Mouse (Mus musculus) heart, postnatal 10 days (tissue): ENCODE results near the gene Cstb. TPM values are rescaled to one million over a fixed set of nuclear protein-coding genes. Genes with fewer than 3 reads are reported as not detected.

Experiments
- DNase-seq, 2 experiments: peaks; one replicate each; pipeline ENCODE4 v3.0.0; 2021
- intact Hi-C: fragments of 180-260 bp; cut with DNase I; formaldehyde crosslinking; loops from one replicate; pipeline ENCODE4 v1.15.1; 2025
- total RNA-seq, 2 experiments: library from RNA; stranded (reverse); gene quantifications; 2 replicates each; pipeline ENCODE4 v1.2.3; 2021

Cstb gene
- 10 to 100 TPM; 41.6 to 42.7 TPM for total RNA-seq

DNA sequence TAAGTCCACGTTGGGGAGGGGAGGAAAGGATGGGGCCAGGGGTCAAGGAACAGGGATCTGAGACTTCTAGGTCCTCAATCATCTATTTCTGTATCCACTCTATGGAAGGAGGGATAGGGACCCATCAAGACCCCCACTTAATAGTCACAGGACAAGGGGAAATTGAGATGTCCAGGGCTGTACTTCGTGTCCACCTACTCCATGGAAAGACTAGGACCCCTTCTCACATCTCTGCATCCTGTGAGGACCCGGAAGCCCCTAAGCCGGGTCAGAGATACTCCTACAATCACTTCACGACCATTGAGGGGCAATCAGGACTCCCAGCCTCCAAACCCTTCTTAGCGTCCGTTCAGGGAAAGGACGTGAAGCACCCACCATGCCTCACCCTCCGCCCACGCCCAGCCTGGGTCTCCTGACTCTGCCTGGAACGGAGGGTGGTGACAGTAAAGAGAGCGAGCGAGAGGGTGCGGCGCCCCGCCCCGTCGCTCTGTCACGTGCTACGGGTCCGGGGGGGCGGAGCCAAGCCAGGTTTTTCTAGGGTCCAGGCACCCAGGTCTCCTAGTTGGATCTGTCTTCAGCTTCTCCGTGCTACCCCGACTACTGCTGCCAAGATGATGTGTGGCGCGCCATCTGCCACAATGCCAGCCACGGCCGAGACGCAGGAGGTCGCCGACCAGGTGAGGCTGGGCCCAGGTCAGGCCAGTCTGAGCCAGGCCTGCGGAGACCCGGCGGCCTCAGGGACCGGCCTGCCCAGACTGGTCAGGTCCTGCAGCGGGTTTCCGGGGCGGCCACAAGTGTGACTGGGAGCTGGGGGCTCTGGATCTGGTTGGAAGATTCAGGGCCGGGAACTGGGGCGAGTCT is at the start of gene Cstb:
Cstb (plus strand) TSS at position 489 of the 861 bp plus-strand sequence.
- intact Hi-C loops = no loop called here

DNA sequence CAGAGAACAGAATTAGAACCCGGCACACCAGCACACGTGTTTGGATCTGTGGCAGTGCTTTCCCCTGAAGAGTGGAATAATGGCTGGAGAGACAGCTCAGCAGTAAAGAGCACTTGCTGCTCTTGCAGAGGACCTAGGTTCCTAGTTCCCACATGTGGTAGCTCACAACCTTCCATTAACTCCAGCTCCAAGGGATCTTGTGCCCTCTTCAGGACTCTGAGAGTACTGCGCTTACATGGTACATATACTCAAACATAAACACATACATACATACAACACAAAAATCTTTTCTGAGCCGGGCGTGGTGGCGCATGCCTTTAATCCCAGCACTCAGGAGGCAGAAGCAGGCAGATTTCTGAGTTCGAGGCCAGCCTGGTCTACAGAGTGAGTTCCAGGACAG is 47.0 kb upstream of the Cstb start:
- intact Hi-C loops = no loop called here
- no peak for DNase-seq

More for the DNA sequence above, at the start of gene Cstb:
- DNase-seq = peak; percentile 85 to 87

DNA sequence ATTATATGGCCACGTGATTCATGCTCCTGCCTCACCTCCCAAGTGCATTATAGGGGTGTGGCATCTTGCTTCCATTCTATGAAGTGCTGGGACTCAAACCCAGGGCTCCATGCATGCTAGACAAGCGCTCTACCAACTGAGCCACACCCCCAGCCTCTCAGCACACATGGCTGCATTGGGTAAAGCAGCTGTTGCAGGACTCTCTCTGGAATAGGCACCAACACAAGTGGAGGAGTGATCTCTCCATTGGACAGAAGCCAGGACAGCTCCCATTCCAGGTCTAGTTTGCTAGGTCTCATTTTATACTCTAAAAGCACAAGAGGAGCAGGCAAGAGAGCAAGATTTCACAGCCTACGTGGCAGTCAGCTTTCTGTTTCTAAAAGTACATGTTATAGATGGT is 41.9 kb upstream of the Cstb start:
- no peak for DNase-seq
- intact Hi-C loops = no loop called here

DNA sequence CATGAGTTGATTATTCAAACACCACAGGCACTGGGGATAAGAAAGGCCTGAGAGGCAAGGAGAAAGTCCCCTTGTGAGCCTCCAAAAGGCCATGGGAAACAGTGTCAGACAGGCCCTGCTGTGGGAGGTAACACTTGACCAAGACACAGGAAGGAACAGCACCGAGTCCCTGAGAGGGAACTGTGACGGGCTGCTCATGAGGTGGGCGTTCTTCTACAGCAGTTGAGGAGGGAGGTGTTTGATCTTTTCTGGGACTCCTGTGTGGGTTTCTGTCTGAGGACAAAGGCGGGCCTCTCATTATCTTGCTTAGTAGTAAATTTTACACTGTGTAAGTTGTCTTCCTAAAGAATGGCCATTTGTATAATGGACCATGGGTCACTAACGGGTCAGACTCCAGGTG is 39.9 kb upstream of the Cstb start:
- intact Hi-C loops = no loop called here

DNA sequence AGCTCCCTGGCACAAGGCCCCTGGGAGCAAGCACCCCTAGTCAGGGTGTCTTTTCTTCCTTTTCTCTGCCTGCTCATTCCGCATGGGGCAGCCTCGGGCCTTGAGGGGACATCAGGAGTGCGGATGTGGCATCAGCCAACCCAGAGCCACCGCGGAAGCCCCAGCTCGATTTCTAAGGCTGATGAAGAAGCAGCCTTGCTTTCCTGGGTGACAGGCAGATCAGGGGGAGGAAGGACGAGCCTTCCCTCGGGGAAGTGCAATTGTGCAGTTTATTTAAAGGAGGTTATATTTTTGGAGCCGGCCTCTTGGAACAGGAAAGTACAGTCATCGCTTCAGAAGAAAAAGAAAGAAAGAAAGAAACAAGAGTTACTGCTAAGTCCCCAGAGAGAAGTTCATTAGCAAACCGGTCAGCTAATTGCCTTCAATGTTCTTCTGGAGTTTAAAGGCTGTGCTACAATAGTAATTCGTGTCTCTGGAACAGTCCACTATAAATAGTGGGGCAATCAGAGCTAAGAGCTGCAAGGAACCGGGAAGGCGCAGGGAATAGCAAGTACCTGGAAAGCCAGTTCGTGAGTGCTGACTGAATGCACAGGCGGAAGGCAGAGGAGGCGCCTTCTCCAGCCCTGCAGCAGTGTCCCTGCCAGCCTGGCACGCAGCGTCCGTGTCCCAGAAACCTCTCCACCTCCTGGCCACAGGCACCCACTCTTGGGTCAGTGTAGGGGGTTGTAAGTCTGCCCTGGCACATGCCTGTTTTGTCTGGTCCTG is 37.1 kb upstream of the Cstb start:
- peak; percentile 28 to 43 for DNase-seq
- intact Hi-C loops = no loop called here

More for the DNA sequence above, 39.9 kb upstream of the Cstb start:
- DNase-seq = no peak

DNA sequence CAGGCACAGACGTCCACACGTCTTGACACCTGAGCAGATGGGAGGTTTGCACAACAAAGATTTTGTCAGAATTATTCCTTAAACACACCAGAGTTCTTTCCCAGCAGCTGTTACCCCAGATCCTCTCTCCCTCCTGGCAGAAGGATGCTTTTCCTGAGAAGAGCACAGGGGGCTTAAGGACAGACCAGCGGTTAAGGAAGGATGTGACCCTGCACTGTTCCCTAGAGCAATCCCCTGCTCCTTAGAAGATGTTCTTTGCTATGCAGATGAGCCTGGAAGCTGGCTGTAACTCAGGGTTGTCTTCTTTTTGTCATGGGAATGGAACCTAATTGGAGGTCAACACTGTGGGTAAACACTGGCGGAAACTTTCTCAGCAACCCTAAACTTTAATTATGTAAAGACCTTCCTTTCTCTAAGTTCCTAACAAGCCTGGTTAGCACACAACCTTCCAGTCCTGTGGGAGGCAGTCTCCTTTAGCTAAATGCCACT is 34.4 kb upstream of the Cstb start:
- intact Hi-C loops = loop anchor here (5.0 kb wide), 1 partner anchor 39 kb away; the partner anchor contains the start of gene Agpat3

DNA sequence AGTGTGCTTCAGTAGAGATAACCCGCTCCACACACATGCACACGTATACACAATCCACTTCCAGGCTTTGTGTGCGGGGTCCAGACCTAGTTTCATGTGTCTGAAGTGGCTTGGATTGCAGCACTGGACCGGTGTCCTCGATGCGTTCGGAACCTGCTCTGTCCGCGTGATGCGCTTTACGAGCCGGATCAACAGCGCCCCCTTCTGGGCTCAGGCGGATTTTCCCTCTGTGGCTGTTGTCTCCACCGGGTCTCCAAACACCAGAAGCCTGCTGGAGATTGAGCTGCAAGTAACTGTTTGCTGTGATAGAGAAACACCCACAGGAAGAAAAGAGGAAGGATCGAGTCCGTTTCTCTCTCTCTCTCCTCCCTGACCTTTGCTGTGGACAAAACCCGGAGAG is 33.4 kb upstream of the Cstb start:
- peak; percentile 88 to 91 for DNase-seq
- intact Hi-C loops = loop anchor here (1.0 to 5.0 kb wide), 3 partner anchors 40 to 113 kb away; partner anchors contain the start of gene Agpat3

More for the DNA sequence above, 34.4 kb upstream of the Cstb start:
- no peak for DNase-seq

DNA sequence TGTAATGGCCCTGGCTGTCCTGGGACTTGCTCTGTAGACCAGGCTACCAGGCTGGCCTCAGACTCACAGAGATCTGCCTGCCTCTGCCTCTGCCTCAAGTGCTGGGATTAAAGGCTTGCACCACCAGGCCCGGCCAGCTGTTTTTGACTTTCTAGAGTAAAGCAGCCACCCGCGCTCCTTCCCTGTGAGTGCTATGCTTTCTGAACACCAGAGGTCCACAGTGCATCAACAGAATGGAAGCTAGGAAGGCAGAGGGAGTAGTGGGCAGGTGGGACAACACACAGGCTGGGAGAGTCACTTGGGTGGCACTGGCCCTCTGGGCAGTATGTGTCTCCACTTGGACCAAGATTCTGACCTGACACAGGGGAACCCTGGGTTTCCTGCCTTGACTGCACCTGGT is 30.1 kb upstream of the Cstb start:
- no peak for DNase-seq
- intact Hi-C loops = no loop called here

DNA sequence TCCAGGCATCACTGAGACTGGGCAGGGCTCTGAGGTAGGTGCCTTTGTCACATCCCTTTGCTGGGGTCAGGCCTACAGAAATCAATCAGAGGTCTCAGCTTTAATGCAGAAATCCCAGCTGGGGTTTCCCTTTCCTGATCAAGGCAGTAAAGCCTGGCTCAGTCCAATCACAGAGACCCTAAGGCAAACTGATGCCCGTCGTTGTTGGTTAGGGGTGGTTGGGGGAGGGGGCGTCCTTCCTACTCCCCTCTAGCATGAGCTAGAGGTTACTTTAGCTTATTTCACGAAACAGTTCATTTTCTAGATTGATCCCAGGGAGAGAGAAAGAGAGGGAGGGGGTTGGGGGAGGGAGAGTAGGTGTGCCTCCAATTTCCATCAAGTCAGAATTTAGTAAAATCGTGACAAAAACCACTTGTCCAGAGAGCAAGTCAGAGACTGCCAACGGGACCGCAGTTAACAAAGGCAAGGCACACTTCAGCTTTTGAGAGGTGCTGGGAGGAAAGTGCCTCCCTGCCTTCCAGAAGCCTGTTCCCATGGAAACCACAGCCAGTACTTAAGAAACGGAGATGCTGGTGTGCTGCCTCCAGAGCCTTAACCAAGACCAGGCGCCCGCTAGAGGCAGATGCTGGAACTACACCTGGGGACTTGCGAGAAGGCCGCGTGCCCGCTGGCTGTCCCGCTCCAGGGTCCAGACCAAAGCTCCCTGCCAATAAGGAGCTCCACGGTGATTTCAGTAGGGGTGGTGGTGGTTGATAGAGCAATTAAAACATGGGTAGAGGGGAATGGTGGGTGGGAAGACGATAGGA is 29.4 kb upstream of the Cstb start:
- peak; percentile 92 to 97 for DNase-seq
- intact Hi-C loops = no loop called here

DNA sequence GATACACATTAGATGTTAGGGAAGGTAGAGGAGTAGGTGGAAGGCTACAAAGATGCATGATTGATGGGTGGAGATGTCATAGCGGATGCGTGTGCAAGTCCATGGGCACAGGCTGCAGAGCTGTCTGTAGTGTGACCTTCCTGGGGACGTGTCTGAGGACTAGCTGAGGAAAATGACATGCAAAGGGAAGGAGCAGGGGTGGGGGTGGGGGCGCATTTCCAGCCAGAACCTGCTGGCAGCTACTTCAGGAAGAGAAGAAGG is 28.9 kb upstream of the Cstb start:
- DNase-seq = no peak
- intact Hi-C loops = no loop called here

DNA sequence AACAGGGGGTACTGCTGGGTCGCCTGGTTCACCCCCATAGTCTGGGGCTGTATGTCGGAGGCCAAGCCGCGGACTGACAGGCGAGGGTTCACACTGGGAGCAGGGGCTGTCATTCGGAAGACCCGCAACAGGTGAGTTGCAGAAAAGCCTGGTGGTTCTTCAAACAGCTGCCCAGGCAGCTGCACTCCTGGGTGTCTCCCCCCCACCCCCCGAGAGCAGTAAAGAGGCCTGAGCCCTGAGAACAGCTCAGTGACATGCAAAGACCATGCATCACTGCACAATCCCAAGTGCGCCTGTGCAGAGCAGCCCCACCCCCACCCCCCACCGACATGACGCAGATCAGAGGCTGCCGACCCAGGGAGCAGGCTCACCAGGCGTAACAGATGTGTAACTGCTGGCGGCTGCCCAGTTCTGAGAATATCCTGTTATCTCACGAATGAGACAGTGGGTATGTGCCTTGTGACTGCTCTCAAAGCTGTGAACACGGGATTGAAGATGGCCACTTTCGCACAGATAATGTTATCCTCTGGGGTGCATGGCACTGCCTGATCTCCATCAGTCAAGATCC is 26.3 kb upstream of the Cstb start:
- DNase-seq = peak; percentile 45 to 53
- intact Hi-C loops = no loop called here

DNA sequence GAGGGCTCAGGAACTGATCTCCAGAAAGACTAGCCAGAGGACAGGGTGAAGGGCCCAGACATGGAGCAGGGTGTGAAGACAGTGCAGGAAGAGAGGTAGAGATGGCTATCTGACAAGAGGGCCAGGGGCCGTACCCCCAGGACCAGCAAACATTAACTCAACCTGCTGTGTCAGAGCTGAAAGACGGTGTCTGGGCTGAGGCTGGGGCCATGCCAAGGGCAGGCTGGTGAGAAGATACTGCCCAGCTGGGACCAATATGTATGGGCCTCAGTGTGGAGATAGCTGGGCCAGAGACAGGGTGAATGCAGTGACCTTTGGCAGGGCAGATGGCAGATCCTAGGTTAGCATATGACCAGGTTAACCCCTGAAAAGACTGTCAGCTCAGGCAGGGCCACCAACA is 24.3 kb upstream of the Cstb start:
- intact Hi-C loops = no loop called here
- DNase-seq = no peak

DNA sequence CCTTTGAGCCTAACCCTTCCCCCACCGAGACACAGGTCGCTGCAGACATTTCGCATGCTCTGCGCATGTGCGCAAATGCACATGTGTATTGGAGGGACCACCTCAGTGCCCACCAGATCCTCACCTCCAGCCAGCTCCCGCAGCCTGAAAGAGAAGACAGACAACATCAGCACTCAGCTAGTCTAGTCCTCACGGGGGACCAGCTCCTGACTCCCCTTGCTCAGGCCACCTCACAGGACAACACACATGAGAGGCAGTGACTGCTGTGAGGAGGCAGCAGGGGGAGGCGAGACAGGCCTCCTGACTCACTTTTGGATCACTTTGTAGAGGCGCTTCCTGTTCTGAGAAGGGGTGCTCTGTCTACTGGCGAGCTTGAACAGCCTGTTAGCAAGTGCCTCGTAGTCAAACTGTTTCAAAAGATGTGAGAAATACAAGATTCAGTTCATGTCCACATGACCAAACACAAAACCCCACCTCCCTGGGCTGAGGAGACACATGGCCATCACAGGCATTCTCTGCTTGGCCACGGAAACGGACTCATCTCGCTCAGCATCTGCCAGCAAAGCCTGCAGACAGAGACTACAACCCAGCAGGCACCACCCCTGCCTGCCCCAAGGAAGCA is 23.1 kb upstream of the Cstb start:
- intact Hi-C loops = no loop called here
- no peak for DNase-seq

DNA sequence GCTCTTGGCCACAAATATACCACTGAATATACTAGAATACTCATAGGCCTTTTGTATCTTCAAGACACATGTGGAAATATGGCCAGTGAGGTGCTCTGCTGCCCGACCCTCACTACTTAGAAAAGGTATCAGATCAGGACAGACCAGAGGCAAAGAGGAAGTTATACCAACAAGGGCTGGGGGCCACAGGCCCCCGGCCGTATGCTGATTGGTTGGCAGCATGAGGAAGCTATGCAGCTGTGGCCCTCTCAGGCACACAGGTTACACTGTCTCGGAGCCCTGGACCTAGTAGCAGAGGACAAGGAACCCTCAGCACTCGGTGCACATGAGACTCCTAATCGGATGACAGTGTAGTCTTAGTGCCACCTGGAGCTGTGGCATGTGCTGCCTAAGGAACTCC is 19.3 kb upstream of the Cstb start:
- intact Hi-C loops = no loop called here
- no peak for DNase-seq

DNA sequence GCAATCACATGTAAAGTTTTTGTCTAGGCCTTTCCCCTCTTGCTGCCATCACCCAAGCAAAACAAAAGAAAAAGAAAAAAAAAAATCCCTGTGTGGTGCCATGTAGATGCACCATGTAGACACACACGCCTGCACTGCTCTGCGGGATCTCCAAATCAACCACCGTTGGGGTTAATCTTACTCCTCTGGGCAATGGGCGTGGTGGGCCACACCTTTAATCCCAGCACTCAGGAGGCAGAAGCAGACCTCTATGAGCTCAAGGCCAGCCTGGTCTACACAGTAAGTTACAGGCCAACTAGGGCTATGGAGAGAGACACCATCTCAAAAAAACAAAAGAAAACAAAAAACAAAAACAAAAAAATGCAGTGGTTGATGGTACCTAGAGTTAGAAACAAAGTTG is 18.3 kb upstream of the Cstb start:
- DNase-seq = no peak
- intact Hi-C loops = no loop called here

DNA sequence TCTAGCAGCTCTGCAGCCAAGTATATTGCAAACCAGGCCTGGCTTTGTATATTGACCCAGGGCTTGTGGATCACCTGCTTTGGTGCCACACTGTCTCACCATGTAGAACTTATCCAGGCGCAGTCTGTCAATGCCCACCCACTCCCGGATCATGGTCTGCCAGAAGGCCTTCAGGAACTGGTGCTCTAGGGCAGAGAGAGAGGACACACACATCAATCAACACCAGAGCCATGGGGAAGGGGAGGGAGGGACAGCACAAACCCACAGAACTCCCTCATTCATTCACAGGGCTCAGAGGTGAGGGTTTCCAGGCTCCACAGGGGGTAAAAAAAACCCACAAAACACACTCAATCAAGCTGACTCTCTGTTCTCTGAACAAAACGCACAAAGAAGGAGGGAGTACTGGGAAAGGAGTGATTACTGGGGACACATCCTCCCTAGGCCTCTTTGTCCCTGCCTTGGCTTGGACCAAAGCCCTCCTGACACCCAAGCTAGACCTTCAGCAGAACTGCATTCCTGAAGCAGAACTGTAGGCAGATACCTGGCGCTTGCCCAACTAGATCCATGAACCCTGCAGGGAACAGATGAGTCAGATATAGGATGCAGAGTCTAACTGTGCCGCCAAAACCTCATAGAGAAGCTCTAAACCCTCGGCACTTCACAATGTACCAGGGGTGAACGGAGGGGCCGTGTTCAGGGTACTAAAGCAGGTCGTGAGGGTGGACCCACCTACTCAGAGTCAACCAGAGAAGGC is 16.3 kb upstream of the Cstb start:
- intact Hi-C loops = no loop called here
- DNase-seq = no peak

DNA sequence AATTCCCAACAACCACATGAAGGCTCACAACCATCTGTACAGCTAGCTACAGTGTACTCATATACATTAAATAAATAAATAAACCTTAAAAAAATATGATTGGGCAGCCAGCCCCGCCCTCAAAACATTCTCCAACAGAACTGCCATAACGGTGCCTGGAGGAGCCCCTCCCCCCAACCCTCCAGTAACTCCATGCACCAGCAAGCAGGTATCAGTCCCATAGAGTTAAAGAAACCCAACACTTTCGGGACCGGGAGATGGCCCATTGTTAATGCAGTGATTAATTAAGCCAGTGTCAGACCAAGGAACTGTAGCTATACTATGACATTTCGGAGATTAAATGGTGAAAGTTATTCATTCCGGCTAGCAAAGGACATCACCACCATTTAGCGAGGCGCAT is 13.6 kb upstream of the Cstb start:
- peak in 1 of 2 experiments; percentile 20 for DNase-seq
- intact Hi-C loops = no loop called here

DNA sequence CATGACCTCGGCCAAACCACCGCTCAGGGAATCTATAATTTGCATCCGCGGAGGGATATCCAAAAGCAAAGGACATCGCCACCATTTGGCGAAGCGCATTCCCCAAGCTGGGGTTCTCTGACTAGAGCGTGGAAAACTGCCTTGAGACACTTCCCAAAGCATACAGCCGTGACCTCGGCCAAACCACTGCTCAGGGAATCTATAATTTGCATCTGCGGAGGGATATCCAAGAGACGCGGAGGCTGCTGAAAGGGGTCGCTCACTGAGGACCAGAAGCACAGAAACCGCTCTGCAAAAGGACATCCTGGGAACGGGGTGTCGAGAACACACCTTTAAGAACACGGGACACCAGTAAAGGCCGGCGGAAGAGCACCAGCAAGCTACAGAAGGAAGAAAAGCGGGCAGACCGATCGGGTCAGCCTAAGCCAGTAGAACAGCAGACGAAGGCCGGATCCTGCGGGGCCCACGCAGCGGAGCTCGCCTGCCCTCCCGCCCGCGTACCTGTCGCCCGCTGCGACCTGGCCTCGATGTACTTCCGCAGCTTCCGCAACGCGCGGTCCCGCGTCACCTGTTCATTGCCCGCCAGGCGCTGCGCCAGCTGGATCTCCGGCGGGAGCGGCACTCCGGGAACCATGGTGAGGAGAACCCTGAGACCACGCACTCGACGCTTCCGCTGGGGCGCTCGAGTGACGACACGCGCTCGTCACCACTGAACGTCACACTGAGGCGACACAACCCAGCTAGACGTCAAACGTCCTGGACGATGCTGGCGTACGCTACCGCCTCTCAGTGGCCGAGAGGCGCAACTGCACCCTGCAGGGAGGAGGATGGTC is 12.9 kb upstream of the Cstb start, which contains the start of gene Rrp1:
Rrp1 (minus strand) TSS at position 725 of the 833 bp plus-strand sequence.
- DNase-seq = peak; percentile 95 to 97
- intact Hi-C loops = no loop called here

DNA sequence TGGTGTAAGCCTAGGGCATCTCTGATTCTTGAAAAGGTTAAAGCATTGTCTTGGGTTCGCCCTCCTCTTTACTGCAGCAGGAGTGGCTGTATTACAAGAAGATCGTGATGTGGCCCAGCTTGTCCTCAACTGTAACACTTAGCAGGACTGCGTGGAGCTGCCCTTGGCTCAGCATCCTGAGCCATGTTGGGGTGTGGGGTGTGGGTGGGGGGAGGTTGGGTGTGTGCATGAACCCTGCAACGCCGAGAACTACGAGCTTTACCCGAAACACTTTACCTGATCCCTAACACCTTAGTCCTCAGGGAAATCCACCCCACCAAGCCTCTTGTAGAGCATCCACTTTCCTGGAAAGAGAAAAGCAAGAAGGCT is 12.3 kb upstream of the Cstb start:
- no peak for DNase-seq
- intact Hi-C loops = no loop called here
